Mouse (Mus musculus) midbrain, embryonic 13.5 days (tissue): ENCODE results near the gene Xylt1. TPM values are rescaled to one million over a fixed set of nuclear protein-coding genes. Genes with fewer than 3 reads are reported as not detected.

ENCODE experiments used
- ATAC-seq: fragments of 200-750 bp; cut with Nextera tagmentation; 2 replicates; pipeline ENCODE4 v1.8.0; 2017; ENCODE audit warnings: mild to moderate bottlenecking, moderate TSS enrichment, moderate library complexity
- H3K27ac ChIP-seq: fragments of 300-500 bp; sonication (generic); 2 replicates; pipeline ENCODE4 v1.5.1; 2015; ENCODE audit warnings: inconsistent platforms, mild to moderate bottlenecking, moderate library complexity
- H3K27me3 ChIP-seq: fragments of 300-500 bp; sonication (generic); 2 replicates; pipeline ENCODE4 v1.6.1; 2015; ENCODE audit warnings: mild to moderate bottlenecking, inconsistent platforms
- H3K36me3 ChIP-seq: fragments of 300-500 bp; sonication (generic); 2 replicates; pipeline ENCODE4 v1.6.1; 2015; ENCODE audit warnings: mild to moderate bottlenecking, inconsistent platforms
- H3K4me1 ChIP-seq: fragments of 300-500 bp; sonication (generic); replicated peaks from 2 replicates; pipeline ENCODE4 v1.6.1; 2015; ENCODE audit warnings: inconsistent platforms
- H3K4me2 ChIP-seq: fragments of 300-500 bp; sonication (generic); replicated peaks from 2 replicates; pipeline ENCODE4 v1.6.1; 2015; ENCODE audit warnings: moderate library complexity, mild to moderate bottlenecking, inconsistent platforms
- H3K4me3 ChIP-seq: fragments of 300-500 bp; sonication (generic); replicated peaks from 2 replicates; pipeline ENCODE4 v1.5.1; 2015; ENCODE audit warnings: mild to moderate bottlenecking, inconsistent platforms
- H3K9ac ChIP-seq: fragments of 300-500 bp; sonication (generic); replicated peaks from 2 replicates; pipeline ENCODE4 v1.6.1; 2015; ENCODE audit warnings: mild to moderate bottlenecking, inconsistent platforms
- H3K9me3 ChIP-seq: fragments of 300-500 bp; sonication (generic); 2 replicates; pipeline ENCODE4 v1.6.1; 2016; ENCODE audit warnings: mild to moderate bottlenecking, inconsistent platforms
- WGBS: fragments of 180-500 bp; shearing (Covaris S2); methylation state at CpG from one replicate; pipeline ENCODE4 v1.1.7; 2015; 5-methylcytosine and 5-hydroxymethylcytosine counted together
- polyA plus RNA-seq: library from polyadenylated mRNA; unstranded; fragments of >200 nt; fragmentation: Nextera tagmentation; extraction: Ambion mirVana; gene quantifications from 2 replicates; pipeline ENCODE4 v1.2.1, GENCODE M21; 2015

Gene Xylt1
- 1.2 and 1.7 TPM in 2 replicates for polyA plus RNA-seq

- peaks cover 40% of the 10 kb centered on the region for H3K27me3 ChIP-seq
- peak within 1 kb of the TSS; percentile 85 for H3K4me3 ChIP-seq
- peak within 1 kb of the TSS; percentile 86 for H3K4me2 ChIP-seq
- peak within 1 kb of the TSS; percentile 86 for H3K27ac ChIP-seq
- peak; percentile 83 for ATAC-seq
- no peaks in the 10 kb centered on the region for H3K36me3 ChIP-seq
- peaks cover 29% of the 10 kb centered on the region for H3K4me1 ChIP-seq
- H3K9me3 ChIP-seq, result no peaks in the 10 kb centered on the region
- under 1% methylated on average over 62 of the region's 69 CpGs for WGBS
- peak within 1 kb of the TSS; percentile 89 for H3K9ac ChIP-seq
Measured at GRCm38 (mm10) chr7:117380418-117381187, at the start of gene Xylt1. Gene Xylt1 (plus strand): TSS chr7:117380979.

GRCm38 (mm10) chr7:117333936-117334335 lies 46.8 kb upstream of the Xylt1 start:
- H3K27me3 ChIP-seq, result no peaks in the 10 kb centered on the region
- H3K4me2 ChIP-seq, result no peak overlapping the region
- H3K36me3 ChIP-seq, result no peaks in the 10 kb centered on the region
- H3K9me3 ChIP-seq, result no peaks in the 10 kb centered on the region
- H3K9ac ChIP-seq, result no peak overlapping the region
- H3K4me3 ChIP-seq, result no peak overlapping the region
- no peaks in the 10 kb centered on the region for H3K4me1 ChIP-seq
- ATAC-seq, result no peak
- no peak overlapping the region for H3K27ac ChIP-seq
- WGBS, result 83% methylated on average over 5 of the region's 5 CpGs

- Histone ChIP-seq H3K9me3 (no peaks in the 10 kb centered on the region), H3K4me1 (no peaks in the 10 kb centered on the region), H3K9ac (no peak overlapping the region), H3K27me3 (no peaks in the 10 kb centered on the region), H3K4me2 (no peak overlapping the region), H3K4me3 (no peak overlapping the region), H3K27ac (no peak overlapping the region), H3K36me3 (no peaks in the 10 kb centered on the region)
- WGBS, result 84% methylated on average over 2 of the region's 2 CpGs
- ATAC-seq, result no peak
Measured at GRCm38 (mm10) chr7:117356316-117356715, 24.5 kb upstream of the Xylt1 start.

GRCm38 (mm10) chr7:117357425-117358194 lies 23.2 kb upstream of the Xylt1 start:
- Histone ChIP-seq H3K36me3 (no peaks in the 10 kb centered on the region), H3K4me3 (no peak overlapping the region), H3K27ac (no peak overlapping the region), H3K9me3 (no peaks in the 10 kb centered on the region), H3K4me1 (no peaks in the 10 kb centered on the region), H3K9ac (no peak overlapping the region), H3K4me2 (no peak overlapping the region), H3K27me3 (no peaks in the 10 kb centered on the region)
- WGBS, result 91% methylated on average over 6 of the region's 6 CpGs
- ATAC-seq, result no peak

GRCm38 (mm10) chr7:117361281-117361680 lies 19.5 kb upstream of the Xylt1 start:
- no peak overlapping the region for H3K27ac ChIP-seq
- ATAC-seq, result no peak
- H3K36me3 ChIP-seq, result no peaks in the 10 kb centered on the region
- no peak overlapping the region for H3K4me2 ChIP-seq
- H3K4me1 ChIP-seq, result no peaks in the 10 kb centered on the region
- WGBS, result 92% methylated on average over 2 of the region's 2 CpGs
- H3K9me3 ChIP-seq, result no peaks in the 10 kb centered on the region
- no peaks in the 10 kb centered on the region for H3K27me3 ChIP-seq
- H3K4me3 ChIP-seq, result no peak overlapping the region
- no peak overlapping the region for H3K9ac ChIP-seq

GRCm38 (mm10) chr7:117362493-117362892 lies 18.3 kb upstream of the Xylt1 start:
- Histone ChIP-seq H3K36me3 (no peaks in the 10 kb centered on the region), H3K27ac (no peak overlapping the region), H3K4me3 (no peak overlapping the region), H3K27me3 (no peaks in the 10 kb centered on the region), H3K9me3 (no peaks in the 10 kb centered on the region), H3K9ac (no peak overlapping the region), H3K4me2 (no peak overlapping the region), H3K4me1 (no peaks in the 10 kb centered on the region)
- ATAC-seq, result no peak
- WGBS, result 92% methylated on average over 4 of the region's 4 CpGs

GRCm38 (mm10) chr7:117368647-117369289 lies 12.0 kb upstream of the Xylt1 start:
- Histone ChIP-seq H3K4me3 (no peak overlapping the region), H3K27ac (no peak overlapping the region), H3K9ac (no peak overlapping the region), H3K4me1 (no peaks in the 10 kb centered on the region), H3K4me2 (no peak overlapping the region), H3K9me3 (no peaks in the 10 kb centered on the region), H3K27me3 (no peaks in the 10 kb centered on the region), H3K36me3 (no peaks in the 10 kb centered on the region)
- ATAC-seq, result no peak
- WGBS, result 56% methylated on average over 6 of the region's 6 CpGs

- Histone ChIP-seq H3K4me2 (no peak overlapping the region), H3K36me3 (no peaks in the 10 kb centered on the region), H3K27ac (no peak overlapping the region), H3K9me3 (no peaks in the 10 kb centered on the region), H3K9ac (no peak overlapping the region), H3K27me3 (no peaks in the 10 kb centered on the region), H3K4me3 (no peak overlapping the region), H3K4me1 (no peaks in the 10 kb centered on the region)
- WGBS, result 80% methylated on average over 5 of the region's 5 CpGs
- ATAC-seq, result no peak
Measured at GRCm38 (mm10) chr7:117369290-117369941, 11.4 kb upstream of the Xylt1 start.

- 42% methylated on average over 9 of the region's 9 CpGs for WGBS
- peaks cover 7% of the 10 kb centered on the region for H3K4me1 ChIP-seq
- ATAC-seq, result no peak
- no peak overlapping the region for H3K4me2 ChIP-seq
- H3K4me3 ChIP-seq, result no peak overlapping the region
- no peaks in the 10 kb centered on the region for H3K36me3 ChIP-seq
- no peak overlapping the region for H3K9ac ChIP-seq
- peaks cover 26% of the 10 kb centered on the region for H3K27me3 ChIP-seq
- no peaks in the 10 kb centered on the region for H3K9me3 ChIP-seq
- H3K27ac ChIP-seq, result no peak overlapping the region
Measured at GRCm38 (mm10) chr7:117375886-117376309, 4.9 kb upstream of the Xylt1 start.

GRCm38 (mm10) chr7:117377138-117377537 lies 3.6 kb upstream of the Xylt1 start:
- 80% methylated on average over 3 of the region's 3 CpGs for WGBS
- H3K9ac ChIP-seq, result no peak overlapping the region
- no peak for ATAC-seq

GRCm38 (mm10) chr7:117380036-117380417 lies 752 bp upstream of the Xylt1 start:
- no peak for ATAC-seq
- Histone ChIP-seq H3K9me3 (no peaks in the 10 kb centered on the region), H3K4me1 (peaks cover 29% of the 10 kb centered on the region), H3K27ac (no peak overlapping the region), H3K36me3 (no peaks in the 10 kb centered on the region), H3K27me3 (peaks cover 40% of the 10 kb centered on the region), H3K4me2 (peak overlapping the region; percentile 86), H3K9ac (peak overlapping the region; percentile 89), H3K4me3 (peak overlapping the region; percentile 85)
- WGBS, result 4% methylated on average over 7 of the region's 7 CpGs

More at GRCm38 (mm10) chr7:117377138-117377537, 3.6 kb upstream of the Xylt1 start:
- H3K27ac ChIP-seq, result no peak overlapping the region
- H3K9me3 ChIP-seq, result no peaks in the 10 kb centered on the region
- H3K36me3 ChIP-seq, result no peaks in the 10 kb centered on the region
- peaks cover 28% of the 10 kb centered on the region for H3K27me3 ChIP-seq
- H3K4me3 ChIP-seq, result no peak overlapping the region
- H3K4me2 ChIP-seq, result no peak overlapping the region
- peaks cover 17% of the 10 kb centered on the region for H3K4me1 ChIP-seq
